Mouse (Mus musculus): ENCODE data around the gene Ankrd33b.

The Ankrd33b gene

DNA sequence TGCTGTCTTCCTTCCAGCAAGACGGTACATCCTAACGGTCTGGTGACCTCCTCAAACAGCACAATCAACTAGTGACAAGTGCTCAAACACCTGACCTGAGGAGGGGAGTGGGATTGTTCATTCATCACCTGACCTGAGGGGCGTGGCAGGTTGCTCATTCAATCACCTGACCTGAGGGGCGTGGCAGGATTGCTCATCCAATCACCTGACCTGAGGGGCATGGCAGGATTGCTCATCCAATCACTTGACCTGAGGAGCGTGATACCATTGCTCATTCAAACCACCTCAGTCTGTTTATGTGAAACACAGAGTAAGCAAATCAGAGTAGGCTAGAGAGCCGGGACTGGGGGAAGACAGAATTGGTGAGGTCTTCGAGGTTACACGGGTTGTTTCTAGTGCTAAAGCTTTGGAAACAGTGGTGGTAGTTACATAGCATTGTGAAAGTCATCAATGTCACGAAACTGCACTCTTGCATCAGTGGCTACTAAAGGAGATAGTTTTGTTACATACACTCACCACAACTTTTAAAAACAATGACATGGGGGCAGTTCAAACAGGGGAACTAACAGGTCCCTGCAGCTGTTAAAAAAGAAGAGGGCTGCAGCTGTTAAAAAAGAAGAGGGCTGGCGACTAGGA, 28.8 kb downstream of the Ankrd33b start:
- DNase-seq (ENCODE audit: low spot score in 2 of 2): no peak

DNA sequence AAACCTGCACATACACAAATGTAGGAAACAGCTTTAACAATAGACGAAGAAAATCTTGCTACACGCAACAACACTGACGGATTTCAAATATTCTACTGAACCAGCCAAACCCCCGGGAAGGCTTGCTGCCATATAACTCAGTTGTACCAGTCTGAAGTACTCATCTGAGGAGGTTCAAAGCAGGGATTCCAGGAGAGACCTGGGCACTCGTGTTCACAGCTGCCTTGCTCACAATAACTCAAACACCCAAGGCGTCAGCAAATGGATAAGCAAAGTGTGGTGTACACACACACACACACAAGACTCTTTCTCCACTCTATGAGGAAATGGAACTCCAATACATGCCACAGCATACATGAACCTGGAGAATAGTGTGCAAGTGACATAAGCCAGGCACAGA, 29.5 kb downstream of the Ankrd33b start:
- DNase-seq (ENCODE audit: low spot score in 2 of 2): no peak

DNA sequence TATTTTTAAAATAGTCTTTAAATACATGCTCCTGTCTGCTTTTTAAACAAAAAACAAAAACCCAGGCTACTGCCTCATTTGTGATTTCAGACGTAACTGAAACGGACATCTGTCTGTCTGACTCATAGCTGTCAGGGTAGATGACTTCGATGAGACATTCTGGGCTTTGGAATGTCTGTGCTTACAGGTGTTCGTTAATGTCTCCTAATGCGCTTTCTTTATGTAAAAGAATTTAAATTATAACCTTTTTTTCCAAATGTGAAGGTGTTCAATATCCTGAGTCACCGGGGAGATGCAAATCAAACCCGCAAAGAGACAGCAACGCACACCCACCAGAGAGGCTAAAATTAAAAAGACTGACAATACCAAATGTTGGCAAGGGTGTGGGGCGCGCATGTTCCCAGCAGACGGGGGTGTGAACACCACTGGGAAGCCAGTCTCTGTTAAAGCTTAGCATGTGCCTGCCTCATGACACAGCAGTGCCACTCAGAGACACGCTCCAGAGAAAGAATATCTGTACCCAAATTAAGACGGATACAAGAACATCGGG, 30.3 kb downstream of the Ankrd33b start:
- peak; percentile 92 to 96 for DNase-seq (ENCODE audit: low spot score in 2 of 2)

DNA sequence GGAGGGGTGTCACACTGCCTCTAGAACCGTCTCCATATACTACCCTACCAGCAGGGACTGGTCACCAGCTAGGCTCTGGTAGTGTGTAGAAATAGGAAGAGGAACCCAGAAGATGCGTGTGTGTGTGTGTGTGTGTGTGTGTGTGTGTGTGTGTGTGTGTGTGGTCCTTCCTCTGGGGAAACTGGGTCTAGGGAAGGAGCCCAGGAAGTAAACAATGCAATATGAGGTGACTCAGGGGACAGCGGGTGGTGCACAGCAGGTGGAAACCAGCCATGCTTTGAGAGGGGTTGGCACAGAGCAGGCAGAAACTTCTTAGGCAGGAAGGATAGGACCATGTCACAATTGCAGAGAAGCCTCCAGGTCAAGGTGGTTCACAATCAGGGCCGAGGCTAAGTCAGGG, 30.8 kb downstream of the Ankrd33b start:
- DNase-seq (ENCODE audit: low spot score in 2 of 2): no peak

DNA sequence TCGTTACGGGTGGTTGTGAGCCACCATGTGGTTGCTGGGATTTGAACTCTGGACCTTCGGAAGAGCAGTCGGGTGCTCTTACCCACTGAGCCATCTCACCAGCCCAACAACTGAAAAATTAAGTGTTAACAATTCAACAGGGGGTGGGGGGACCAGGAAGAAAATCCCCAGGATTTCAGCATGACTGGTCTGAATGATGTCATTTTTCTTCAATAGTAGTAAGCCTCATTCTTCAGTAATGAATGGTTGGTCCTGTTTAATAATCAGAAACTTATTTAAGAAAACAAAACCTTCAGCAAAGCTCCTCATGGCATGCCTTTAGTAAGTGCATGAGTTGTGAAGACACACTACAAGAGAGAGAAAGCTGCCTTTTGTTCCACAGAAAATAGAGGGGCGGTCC, 32.7 kb downstream of the Ankrd33b start:
- DNase-seq (ENCODE audit: low spot score in 2 of 2): no peak

DNA sequence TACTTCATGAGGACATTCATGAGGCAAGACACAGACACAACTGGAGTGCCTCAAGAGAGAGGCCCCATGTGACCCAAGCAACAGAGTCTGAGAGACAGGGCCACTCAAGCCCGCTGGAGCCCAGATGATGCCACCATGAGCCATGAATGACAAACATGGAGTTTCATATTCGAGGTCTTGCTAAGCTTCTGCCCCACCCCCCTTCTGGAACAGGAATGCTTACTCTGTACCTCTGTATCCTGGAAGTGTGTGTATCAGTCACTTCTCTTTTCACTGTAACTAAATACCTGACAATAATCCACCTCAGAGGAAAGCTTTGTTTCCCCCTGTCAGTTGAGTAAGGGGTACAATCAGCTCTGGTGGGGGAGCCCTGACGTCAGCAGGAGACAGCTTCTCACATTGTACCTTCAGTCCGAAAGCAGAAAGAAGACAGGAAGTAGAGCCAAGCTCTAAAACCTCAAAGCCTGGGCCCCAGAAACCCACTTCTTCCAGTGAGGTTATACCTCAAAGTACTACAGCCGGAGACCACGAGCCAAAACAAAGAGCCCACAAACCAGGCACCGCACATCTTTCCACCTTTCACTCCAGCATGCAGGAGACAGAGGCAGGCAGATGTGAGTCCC, 34.9 kb downstream of the Ankrd33b start:
- DNase-seq (ENCODE audit: low spot score in 2 of 2): no peak

DNA sequence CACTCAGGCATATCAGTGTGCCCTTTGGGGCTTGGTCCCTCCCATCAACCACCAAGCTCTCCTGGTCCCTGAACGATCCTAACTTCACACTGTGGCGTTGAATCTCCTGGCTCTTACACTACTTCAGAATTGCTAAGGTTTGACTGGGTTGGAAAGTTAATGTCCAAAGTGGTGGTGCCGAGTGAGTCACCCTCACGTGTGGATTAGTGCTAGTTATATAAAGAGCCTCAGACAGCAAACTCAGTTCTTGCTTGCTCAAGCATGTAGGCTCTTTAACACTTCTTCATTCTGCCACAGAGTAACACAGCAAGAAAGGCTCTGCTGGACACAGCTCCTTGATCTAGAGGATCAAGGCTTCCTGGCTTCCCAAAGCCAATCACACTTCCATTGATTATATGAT, 35.8 kb downstream of the Ankrd33b start:
- no peak for DNase-seq (ENCODE audit: low spot score in 2 of 2)

DNA sequence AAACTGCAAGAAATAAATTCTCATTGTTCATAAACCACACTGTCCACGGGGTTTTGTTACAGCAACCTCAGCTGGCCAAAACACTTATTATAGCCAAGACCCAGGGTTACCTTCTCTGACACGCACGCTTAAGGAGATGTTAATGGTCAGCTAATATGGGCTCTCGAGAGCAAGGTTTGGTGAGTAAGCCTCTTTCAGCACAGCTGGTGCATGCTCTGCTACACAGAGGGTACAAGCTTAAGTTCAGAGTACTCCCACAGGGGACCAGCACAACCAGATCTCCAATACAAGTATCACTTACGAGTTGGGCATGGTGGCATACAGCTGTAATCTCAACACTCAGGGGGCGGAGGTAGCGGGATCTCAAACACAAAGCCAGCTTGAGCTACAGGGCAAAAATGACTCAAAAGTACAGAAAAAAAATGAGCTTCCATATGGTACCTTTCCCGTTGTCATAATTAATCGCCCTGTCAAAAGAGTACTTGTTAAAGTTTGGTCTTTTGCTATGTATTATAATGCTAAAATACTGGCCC, 39.4 kb downstream of the Ankrd33b start:
- no peak for DNase-seq (ENCODE audit: low spot score in 2 of 2)

DNA sequence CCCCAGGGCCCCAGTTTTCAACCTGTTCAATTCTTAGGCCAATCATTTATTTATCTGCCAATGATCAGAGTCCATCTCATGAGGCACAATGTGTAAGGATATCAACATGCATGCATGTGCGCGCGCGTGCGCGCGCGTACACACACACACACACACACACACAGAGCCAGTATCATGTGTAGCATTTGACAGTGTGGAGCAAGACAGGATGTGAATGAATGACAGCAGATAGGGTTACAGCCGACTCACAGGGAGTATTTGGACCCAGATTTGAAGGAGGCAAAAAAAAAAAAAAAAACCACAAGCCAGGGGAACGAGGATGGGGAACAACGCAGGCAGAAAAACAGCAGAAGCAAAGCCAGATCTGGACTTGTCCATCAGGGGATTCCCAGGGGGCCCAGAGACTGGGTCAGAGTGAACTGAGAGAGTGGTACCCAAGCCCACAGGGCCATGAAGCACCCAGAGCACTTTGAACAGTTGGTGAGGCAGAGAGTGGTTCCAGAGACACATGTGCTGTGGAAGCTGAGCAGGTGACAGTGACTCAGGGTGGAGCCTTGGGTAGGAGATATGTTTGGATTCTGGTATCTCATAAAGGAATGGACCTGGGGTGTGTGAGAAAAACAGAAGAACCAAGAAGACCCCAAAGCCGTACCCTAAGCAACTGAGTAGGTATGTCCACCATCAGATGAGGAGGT, 41.7 kb downstream of the Ankrd33b start:
- no peak for DNase-seq (ENCODE audit: low spot score in 2 of 2)

DNA sequence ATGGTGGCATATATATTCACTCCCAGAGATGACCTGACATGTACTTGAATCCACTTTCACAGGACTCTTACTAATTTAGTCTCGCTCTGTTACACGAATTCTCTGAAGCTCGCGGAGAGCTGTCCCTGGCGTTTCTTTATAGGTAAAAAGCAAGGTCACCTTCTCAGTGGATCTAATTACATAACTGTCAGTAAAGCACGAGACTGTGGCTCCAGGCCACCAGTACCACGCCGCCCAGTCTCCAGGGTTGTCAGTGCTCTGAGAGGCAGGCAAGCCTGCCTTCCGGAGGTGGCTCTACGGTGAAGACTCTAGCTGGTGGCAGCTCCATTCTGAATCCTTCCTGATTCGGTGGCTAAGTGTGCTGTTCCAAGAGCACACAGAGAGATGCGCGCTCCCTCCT, 43.0 kb downstream of the Ankrd33b start:
- no peak for DNase-seq (ENCODE audit: low spot score in 2 of 2)

DNA sequence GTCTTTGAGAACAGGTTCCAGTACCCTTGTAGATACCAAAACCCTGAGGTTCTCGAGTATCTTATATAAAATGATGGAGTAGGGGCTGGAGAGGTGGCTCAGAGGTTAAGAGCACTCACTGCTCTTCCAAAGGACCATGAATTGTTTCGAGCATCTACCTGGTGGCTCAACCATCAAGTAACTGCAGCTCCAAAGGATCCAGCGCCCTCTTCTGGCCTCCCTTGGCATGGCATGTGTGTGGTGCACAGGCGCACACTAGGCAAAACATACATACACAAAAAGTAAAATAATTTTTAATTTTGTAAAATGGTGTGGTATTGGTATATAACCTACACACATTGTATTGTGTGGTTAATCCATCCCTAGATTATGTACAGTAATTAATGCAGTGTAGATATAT, 43.8 kb downstream of the Ankrd33b start:
- no peak for DNase-seq (ENCODE audit: low spot score in 2 of 2)

DNA sequence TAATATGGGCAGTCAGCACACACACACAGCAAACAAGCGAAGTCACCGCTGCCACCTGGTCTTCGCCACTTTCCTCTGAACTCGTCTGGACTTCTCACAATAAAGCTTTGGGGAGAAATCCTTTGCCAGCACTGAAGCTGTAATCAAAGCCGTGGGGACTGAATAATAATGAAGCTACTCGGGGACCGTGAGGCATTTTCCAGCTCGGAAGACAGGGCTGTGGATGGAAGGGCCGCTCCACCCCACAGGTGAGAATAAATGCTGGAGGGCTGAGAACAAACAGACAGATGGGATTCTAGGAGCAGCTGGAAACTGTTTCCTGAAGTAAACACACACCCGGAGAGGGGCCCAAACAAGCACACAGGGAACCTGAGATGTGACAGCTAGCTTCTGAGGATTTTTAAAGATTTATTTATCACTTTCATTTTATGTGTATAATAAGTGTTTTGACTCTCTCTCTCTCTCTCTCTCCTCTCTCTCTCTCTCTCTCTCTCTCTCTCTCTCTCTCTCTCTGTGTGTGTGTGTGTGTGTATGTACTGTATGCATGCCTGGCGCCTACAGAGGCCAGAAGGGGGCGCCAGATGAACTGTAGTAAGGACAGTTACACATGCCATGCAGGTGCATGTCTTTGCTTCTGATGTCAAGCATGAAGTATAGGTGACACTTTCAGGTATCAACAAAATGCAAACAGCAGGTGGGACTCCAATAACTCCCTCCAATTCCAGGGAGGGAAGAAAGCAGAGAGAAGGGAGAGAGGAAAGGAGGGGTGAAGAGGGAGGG, 46.7 kb downstream of the Ankrd33b start:
- no peak for DNase-seq (ENCODE audit: low spot score in 2 of 2)

DNA sequence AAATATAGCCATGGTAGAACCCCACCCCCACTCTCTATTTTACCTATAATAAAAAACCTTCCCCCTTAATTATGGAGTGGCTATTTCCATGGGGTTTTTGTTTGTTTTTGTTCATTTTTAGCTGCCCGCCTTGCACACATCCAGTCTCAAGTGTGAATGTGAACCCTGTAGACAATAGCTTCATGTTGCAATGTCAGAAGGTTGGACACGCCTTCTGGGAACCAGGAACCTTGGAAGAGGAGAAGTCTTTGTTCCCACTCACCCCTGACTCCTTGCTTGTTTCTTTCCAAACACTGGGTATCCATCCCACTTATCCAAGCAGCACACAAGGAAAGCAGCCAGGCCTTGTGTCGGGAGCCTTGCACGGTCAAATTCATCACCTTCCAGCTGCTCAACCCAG, 48.5 kb downstream of the Ankrd33b start:
- no peak for DNase-seq (ENCODE audit: low spot score in 2 of 2)

DNA sequence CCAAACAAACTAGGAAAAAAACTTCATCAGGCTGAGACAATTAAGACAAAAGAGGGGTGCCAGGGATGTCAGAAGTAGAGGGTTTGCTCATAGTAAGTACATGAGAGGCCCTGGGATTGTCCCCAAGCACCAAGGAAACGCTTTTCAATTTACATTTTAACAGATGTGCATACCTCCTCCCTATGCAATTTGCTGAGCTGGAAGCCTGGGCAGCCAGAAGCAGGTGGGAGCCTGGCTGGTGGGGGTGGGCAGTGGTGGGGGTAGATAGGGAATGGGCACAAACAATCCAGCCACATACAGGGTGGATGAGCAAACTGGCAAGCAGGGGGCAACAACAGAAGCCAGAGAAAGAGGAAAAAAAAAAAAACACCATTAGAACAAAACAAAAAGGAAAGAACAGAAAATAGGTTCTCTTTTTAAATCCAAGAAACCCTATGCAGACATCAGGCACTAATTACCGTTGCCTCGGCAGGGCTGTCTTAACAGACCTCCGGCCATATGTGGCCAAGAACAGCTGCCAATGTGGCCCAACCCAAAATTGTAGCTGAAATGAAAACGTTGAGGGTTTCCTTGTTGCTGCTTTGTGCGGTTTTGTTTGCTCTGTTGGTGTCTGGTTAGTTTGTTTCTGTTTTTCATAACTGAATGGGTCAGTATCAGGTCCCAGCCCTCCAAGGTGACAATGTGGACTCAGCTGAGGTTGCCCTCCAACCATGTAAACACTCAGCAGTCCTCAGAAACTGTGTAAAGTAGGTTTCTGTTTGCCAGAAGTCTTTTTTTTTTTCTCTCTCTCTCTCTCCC, 49.2 kb downstream of the Ankrd33b start:
- no peak for DNase-seq (ENCODE audit: low spot score in 2 of 2)

DNA sequence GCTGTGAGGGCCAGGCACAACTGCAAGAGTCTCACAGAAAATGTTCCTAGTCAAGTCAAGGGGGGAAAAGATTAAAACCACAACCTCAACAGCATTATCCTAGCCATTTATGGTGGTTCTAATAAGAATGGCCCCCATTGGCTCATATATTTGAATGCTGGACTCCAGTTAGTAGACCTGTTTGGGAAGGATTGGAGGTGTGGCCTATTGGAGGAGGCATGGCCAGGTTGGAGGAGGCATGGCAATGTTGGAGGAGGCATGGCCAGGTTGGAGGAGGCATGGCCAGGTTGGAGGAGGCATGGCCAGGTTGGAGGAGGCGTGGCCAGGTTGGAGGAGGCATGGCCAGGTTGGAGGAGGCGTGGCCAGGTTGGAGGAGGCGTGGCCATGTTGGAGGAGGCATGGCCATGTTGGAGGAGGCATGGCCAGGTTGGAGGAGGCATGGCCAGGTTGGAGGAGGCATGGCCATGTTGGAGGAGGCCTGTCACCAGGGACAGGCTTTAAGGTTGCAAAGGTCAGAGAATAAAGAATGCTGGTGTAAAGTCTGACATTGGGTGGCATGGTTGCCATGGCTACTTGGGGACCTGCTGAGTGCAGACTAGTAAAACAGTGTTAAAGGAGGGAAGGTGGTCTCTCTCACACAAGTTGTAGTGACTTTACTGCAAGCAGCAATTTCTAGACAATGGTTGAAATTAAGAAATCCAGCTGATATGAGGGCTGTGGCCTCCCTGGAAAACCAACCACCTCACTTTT, 50.3 kb downstream of the Ankrd33b start:
- DNase-seq (ENCODE audit: low spot score in 2 of 2): no peak

DNA sequence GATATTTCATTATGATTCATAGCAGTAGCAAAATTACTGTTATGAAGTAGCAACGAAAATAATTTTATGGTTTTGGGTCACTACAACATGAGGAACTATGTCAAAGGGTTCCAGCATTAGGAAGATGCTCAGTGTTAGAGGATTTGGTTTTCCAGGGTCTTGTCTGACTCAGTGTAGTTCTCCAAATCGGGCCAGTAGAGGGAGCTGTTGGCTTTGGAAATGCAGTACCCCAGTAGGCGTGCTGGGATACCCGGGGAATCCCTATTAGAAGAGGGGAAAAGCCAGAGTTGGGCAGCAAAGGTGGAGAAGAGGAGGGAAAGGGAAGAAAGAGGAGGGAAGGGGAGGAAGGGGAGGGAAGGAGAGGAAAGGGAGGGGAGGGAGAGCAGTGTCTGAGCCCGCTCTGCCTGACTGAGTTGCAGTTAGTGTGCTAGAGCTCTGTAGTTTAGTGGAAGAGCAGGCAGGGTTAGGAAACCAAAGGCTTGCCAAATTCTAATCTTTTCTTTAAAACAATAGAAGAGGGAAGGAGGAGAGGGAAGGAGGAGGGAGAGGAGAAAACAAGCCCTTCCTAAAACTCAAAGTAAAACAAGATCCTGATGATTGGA, 51.8 kb downstream of the Ankrd33b start:
- DNase-seq (ENCODE audit: low spot score in 2 of 2): peak in 1 of 2 experiments; percentile 68

DNA sequence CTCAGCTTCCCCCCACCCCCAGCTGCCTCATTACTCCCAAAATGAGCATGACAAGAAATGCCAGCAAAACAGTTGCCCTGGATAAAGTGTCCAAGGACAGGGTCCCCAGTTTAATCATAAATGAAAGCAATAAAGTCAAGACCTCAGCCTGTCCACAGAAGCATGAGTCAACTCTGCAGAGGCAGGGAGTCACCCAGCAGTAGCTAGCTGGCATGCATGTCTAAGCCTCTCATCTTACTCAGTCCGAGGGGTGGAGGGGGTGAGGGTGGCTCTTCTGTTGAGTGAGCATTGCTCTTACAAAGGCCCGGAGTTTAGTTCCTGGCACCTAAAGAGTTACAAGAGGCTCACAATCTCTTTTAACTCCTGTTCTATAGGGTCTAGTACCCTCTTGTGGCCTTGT, 55.5 kb downstream of the Ankrd33b start:
- no peak for DNase-seq (ENCODE audit: low spot score in 2 of 2)

DNA sequence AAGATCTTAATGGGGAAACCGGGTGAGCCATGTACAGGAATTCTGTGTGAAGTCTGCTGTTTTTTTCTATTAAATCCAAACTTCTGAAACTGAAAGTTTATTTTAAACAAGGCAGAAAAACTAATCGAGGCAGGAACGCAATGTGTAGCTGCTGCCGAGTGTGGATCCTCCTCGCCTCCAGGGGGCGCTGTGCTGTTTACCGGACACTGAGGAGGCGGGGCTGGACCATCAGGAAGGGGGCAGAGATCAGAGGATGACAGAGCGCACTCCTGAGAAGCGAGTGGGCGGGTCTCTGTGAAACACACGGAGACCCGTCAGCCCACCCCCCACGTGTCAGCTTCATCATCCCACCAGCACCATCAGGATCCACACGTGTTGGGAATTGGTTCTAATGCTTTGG, 58.0 kb downstream of the Ankrd33b start:
- DNase-seq (ENCODE audit: low spot score in 2 of 2): no peak

DNA sequence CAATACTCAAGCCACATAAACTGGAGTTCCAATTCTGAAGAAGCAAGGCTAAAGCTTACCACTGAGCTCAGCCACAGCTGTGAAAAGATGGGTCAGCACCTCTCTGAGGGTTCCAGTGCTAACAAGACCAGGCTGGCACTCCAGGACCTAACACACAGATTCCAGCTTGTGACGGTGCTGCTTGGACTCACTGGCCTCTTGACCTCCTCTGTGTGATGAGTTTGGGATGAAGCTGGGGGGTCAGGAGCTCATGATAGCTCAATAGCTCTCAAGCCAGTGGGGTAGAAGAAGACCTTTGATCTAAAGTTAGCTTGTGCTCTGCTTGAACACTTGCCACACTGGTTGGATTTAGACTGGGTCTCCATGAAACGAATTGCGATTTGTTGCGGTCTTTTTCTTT, 60.8 kb downstream of the Ankrd33b start:
- DNase-seq (ENCODE audit: low spot score in 2 of 2): no peak

DNA sequence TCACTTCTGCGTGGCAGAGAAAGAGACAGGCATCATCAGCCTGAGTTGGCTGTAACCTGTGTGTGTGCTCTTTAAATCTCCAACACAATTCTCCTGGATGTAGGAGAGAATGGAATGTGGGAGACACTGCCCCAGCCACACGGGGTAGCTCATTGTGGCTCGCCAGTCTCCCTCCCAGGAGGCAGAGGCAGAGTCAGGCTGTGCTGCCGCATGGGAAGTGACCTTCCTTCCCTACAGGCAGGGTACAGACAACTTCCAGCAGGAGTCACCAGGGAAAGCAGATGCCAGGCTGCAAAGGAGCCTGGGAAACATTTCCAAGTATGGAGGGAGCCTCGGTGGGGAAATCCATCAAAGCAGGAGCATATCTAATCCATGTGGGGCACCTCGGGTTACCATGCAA, 62.3 kb downstream of the Ankrd33b start:
- no peak for DNase-seq (ENCODE audit: low spot score in 2 of 2)
